Mouse (Mus musculus) gastrocnemius, postnatal 4 days (tissue): Measurements from ENCODE around the gene Gtsf2. TPM values are rescaled to one million over a fixed set of nuclear protein-coding genes. Genes with fewer than 3 reads are reported as not detected.

ENCODE experiments used
- DNase-seq, 2 experiments: peaks; one replicate each; pipeline ENCODE4 v3.0.0; 2021 to 2022; ENCODE audit warnings: low spot score in 2 of 2, mixed read lengths in 2 of 2
- total RNA-seq, 2 experiments: library from RNA; stranded (reverse); gene quantifications; 2 replicates each; pipeline ENCODE4 v1.2.3; 2021

Gtsf2 gene
- total RNA-seq, 2 experiments from 2014 or later = not detected

- no peak for DNase-seq
Measured at GRCm38 (mm10) chr15:103401361-103401760, 46.9 kb downstream of the Gtsf2 start.

GRCm38 (mm10) chr15:103393577-103393976, 54.7 kb downstream of the Gtsf2 start:
- no peak for DNase-seq

Other genes with a start within 250 kb of the Gtsf2 start
- gene Cbx5, start 208.7 kb downstream of the Gtsf2 start, total RNA-seq = 100 to 1,000 TPM in 1 of 2 experiments, 10 to 100 TPM in 1; 97.9 to 100 TPM
- 100 to 1,000 TPM; 295 to 303 TPM for gene Hnrnpa1, start 208.0 kb downstream of the Gtsf2 start, total RNA-seq
- gene Nfe2, start 190.1 kb downstream of the Gtsf2 start, total RNA-seq = 1 to 10 TPM in 1 of 2 experiments, under 1 TPM in 1; 0.61 to 1.5 TPM
- gene Copz1, start 175.8 kb downstream of the Gtsf2 start, total RNA-seq = 10 to 100 TPM; 72.8 to 78.4 TPM
- gene Gpr84, start 137.9 kb downstream of the Gtsf2 start, total RNA-seq = under 1 TPM; 0.16 to 0.20 TPM
- gene Zfp385a, start 108.4 kb downstream of the Gtsf2 start, total RNA-seq = 10 to 100 TPM; 62.1 to 70.0 TPM
- gene Itga5, start 81.7 kb downstream of the Gtsf2 start, total RNA-seq = 10 to 100 TPM; 65.8 to 68.1 TPM
- not detected for gene Gtsf1, start 18.0 kb downstream of the Gtsf2 start, total RNA-seq
- 1 to 10 TPM; 5.2 to 5.6 TPM for gene Nckap1l, start 5.3 kb upstream of the Gtsf2 start, total RNA-seq
- 1 to 10 TPM; 2.6 TPM for gene Pde1b, start 54.6 kb upstream of the Gtsf2 start, total RNA-seq
- gene Ppp1r1a, start 89.5 kb upstream of the Gtsf2 start, total RNA-seq = 10 to 100 TPM; 62.0 to 73.9 TPM
- not detected for gene Glycam1, start 116.6 kb upstream of the Gtsf2 start, total RNA-seq